Mouse (Mus musculus): ENCODE data around the gene Neurl1a.

The Neurl1a gene

GRCm38 (mm10) chr19:47168793-47169412, 9.7 kb upstream of the Neurl1a start:
- peak; percentile 89 for DNase-seq

- peak; percentile 58 for DNase-seq
Observed at GRCm38 (mm10) chr19:47174515-47174914, 4.1 kb upstream of the Neurl1a start.

GRCm38 (mm10) chr19:47175472-47175871, 3.1 kb upstream of the Neurl1a start:
- no peak for DNase-seq

- no peak for DNase-seq
Observed at GRCm38 (mm10) chr19:47176916-47177505, 1.6 kb upstream of the Neurl1a start.

- no peak for DNase-seq
Observed at GRCm38 (mm10) chr19:47178001-47178400, 619 bp upstream of the Neurl1a start.

- no peak for DNase-seq
Observed at GRCm38 (mm10) chr19:47179272-47179809, 721 bp downstream of the Neurl1a start.

- no peak for DNase-seq
Observed at GRCm38 (mm10) chr19:47180011-47180410, 1.4 kb downstream of the Neurl1a start.

- no peak for DNase-seq
Observed at GRCm38 (mm10) chr19:47184221-47184620, 5.6 kb downstream of the Neurl1a start.

- no peak for DNase-seq
Observed at GRCm38 (mm10) chr19:47184736-47185135, 6.1 kb downstream of the Neurl1a start.

- no peak for DNase-seq
Observed at GRCm38 (mm10) chr19:47186514-47187275, 8.1 kb downstream of the Neurl1a start.

GRCm38 (mm10) chr19:47188515-47189128, 10.0 kb downstream of the Neurl1a start:
- no peak for DNase-seq

GRCm38 (mm10) chr19:47192158-47192557, 13.5 kb downstream of the Neurl1a start:
- DNase-seq = no peak

- no peak for DNase-seq
Observed at GRCm38 (mm10) chr19:47198671-47199350, 20.2 kb downstream of the Neurl1a start.

- no peak for DNase-seq
Observed at GRCm38 (mm10) chr19:47201972-47202371, 23.4 kb downstream of the Neurl1a start.

- no peak for DNase-seq
Observed at GRCm38 (mm10) chr19:47202429-47202828, 23.8 kb downstream of the Neurl1a start.

GRCm38 (mm10) chr19:47203042-47203441, 24.4 kb downstream of the Neurl1a start:
- no peak for DNase-seq

GRCm38 (mm10) chr19:47204653-47205052, 26.0 kb downstream of the Neurl1a start:
- no peak for DNase-seq

GRCm38 (mm10) chr19:47206126-47206525, 27.5 kb downstream of the Neurl1a start:
- DNase-seq = no peak

GRCm38 (mm10) chr19:47210432-47210831, 31.8 kb downstream of the Neurl1a start:
- no peak for DNase-seq

GRCm38 (mm10) chr19:47211609-47212312, 33.1 kb downstream of the Neurl1a start:
- DNase-seq = no peak

- no peak for DNase-seq
Observed at GRCm38 (mm10) chr19:47212401-47212800, 33.8 kb downstream of the Neurl1a start.

- no peak for DNase-seq
Observed at GRCm38 (mm10) chr19:47213470-47213869, 34.9 kb downstream of the Neurl1a start.

All from kidney, adult 9 months (tissue).